Mouse (Mus musculus) cerebellum, adult 2 months (tissue): ENCODE measurements around the gene Clasrp.

ENCODE experiments used
- CTCF ChIP-seq: fragments of 200-500 bp; IDR thresholded peaks from 2 replicates; pipeline ENCODE4 v1.5.1; 2011; ENCODE audit warnings: low read depth, mild to moderate bottlenecking, control low read depth, low read length, moderate library complexity, borderline replicate concordance; ENCODE audit not compliant: insufficient read depth
- POLR2A ChIP-seq: fragments of 200-500 bp; IDR thresholded peaks from 2 replicates; pipeline ENCODE4 v1.6.1; 2011; ENCODE audit warnings: low read length, control low read depth, borderline replicate concordance; ENCODE audit not compliant: insufficient read depth

DNA sequence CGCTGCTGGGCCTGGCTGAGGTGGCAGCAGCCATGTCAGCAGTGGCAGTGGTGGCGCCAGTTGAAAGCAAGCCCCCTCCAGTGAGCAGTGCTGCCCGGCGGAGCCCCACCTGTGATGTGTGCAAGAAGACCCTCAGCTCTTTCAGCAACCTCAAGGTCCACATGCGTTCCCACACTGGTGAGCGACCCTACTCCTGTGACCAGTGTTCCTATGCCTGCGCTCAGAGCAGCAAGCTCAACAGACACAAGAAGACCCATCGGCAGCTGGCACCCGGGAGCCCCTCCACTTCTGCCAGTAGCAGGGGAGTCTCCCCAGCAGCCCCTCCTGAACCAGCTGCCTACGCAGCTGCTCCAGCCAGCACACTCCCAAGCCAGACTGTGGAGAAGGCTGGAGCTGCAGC is 24.5 kb downstream of the Clasrp start:
- TF ChIP-seq CTCF (no peak), POLR2A (no peak)
